Mouse (Mus musculus) kidney, adult 2 months (tissue): Measurements from ENCODE around the gene Mthfsd.

ENCODE experiments used
- CTCF ChIP-seq: fragments of 200-500 bp; conservative IDR thresholded peaks from 2 replicates; pipeline ENCODE4 v1.5.1; 2011; ENCODE audit warnings: low read depth, mild to moderate bottlenecking, control low read depth, low read length, moderate library complexity, mixed read lengths; ENCODE audit not compliant: insufficient read depth, insufficient read length
- POLR2A ChIP-seq: fragments of 200-500 bp; IDR thresholded peaks from one replicate; pipeline ENCODE4 v1.6.1; 2011; ENCODE audit warnings: low read depth, low read length, control low read depth

GRCm38 (mm10) chr8:121059098-121059497 lies 49.1 kb downstream of the Mthfsd start:
- TF ChIP-seq POLR2A (no peak), CTCF (no peak)
